Mouse (Mus musculus) lung, postnatal 25 days (tissue): ENCODE results near the gene Slc22a27.
"Not testable (repeated sequence)": the region's sequence is repeated elsewhere in the genome, so short reads cannot be mapped to it uniquely, and the experiment has no call there.

ENCODE experiments used
- DNase-seq: peaks from one replicate; pipeline ENCODE4 v3.0.0; 2022; ENCODE audit warnings: low spot score

The Slc22a27 gene

GRCm38 (mm10) chr19:7965927-7966326 lies at the start of gene Slc22a27:
Gene Slc22a27, minus strand, starts transcription at chr19:7966027.
- not testable (repeated sequence) for DNase-seq

- DNase-seq: not testable (repeated sequence)
These were observed 45.8 kb upstream of the Slc22a27 start for GRCm38 (mm10) chr19:8011596-8011995.

- DNase-seq: not testable (repeated sequence)
These were observed 43.3 kb upstream of the Slc22a27 start for GRCm38 (mm10) chr19:8009086-8009485.

GRCm38 (mm10) chr19:7968703-7969102 lies 2.9 kb upstream of the Slc22a27 start:
- no peak for DNase-seq

- DNase-seq: not testable (repeated sequence)
These were observed 723 bp upstream of the Slc22a27 start for GRCm38 (mm10) chr19:7966550-7966949.

GRCm38 (mm10) chr19:7939391-7939790 lies 26.4 kb downstream of the Slc22a27 start:
- not testable (repeated sequence) for DNase-seq

- no peak for DNase-seq
These were observed 89.2 kb downstream of the Slc22a27 start for GRCm38 (mm10) chr19:7876626-7877025.

- DNase-seq: no peak
These were observed 136.0 kb downstream of the Slc22a27 start for GRCm38 (mm10) chr19:7829851-7830250.
